Mouse (Mus musculus) frontal cortex, postnatal 25 days (tissue): Measurements from ENCODE around the gene Klra9.
"Not testable (repeated sequence)": the region's sequence is repeated elsewhere in the genome, so short reads cannot be mapped to it uniquely, and the experiment has no call there.

ENCODE experiments used
- DNase-seq, 2 experiments: peaks; one replicate each; pipeline ENCODE4 v3.0.0; 2022; ENCODE audit warnings: low spot score in 2 of 2

Klra9 gene

DNA sequence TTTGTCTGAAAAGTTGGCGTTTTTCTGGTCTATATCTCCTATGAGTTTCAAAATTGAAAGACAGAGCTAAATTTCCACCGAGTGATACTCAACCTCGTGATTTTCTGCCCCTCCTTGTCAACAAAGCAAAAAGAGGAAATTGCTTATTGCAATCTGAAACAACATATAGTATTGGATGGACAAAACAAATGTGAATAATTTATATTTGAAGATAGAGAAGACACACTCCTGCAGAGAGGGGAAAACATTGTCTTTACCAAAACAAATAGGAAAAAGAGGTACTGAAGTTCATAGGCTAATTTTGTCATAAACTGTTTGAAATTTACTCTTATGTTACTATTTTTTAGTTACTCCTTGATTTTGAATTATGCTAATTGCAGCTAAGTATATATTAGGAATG lies at the start of gene Klra9:
Klra9 (minus strand) TSS at position 101 of the 400 bp plus-strand sequence.
- DNase-seq: not testable (repeated sequence)

GRCm38 (mm10) chr6:130237536-130237935 lies 44.6 kb upstream of the Klra9 start:
- no peak for DNase-seq

DNA sequence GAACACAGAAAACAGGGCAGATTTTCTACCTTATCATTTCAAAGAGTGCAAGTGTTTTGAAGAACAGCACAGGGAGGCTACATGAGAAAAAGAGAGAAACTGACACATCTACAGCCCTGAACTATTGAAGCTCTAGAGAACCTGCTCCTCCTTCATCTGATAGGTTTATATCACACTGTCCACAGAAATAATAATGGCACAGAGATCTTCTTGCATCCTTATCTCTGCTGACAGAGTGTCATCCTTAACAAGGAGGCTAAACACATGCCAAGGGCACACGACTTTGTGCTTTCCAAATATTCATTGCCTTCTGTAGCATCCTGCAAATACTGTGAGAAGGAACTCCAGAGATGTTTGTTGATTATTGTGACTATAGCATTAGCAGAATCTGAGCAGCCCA lies 43.7 kb upstream of the Klra9 start:
- DNase-seq: no peak

GRCm38 (mm10) chr6:130233222-130233621 lies 40.3 kb upstream of the Klra9 start, which contains the start of gene Klra7:
TSS of gene Klra7 (minus strand) at chr6:130233322.
- DNase-seq: no peak

GRCm38 (mm10) chr6:130197453-130197852 lies 4.5 kb upstream of the Klra9 start:
- not testable (repeated sequence) for DNase-seq

DNA sequence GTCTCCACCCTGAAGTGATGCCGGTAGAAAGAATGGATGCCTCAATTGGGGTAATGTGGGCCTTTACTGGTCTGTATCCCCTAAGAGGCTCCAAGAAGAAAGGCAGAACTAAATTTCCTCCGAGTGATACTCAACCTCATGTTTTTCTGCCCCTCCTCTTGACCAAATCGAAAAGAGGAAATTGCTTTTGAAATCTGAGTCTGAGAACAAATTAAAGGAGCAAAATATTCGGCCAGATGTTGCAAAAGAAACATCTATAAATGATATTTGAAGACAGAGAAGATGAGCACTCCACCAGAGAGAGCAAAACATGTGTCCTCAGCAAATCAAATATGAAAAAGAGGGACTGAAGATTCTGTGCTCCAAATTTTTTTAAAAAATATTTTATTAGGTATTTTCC lies 63.1 kb downstream of the Klra9 start, which contains the start of gene Klra8:
Klra8 (minus strand) TSS at position 101 of the 400 bp plus-strand sequence.
- DNase-seq: not testable (repeated sequence)
